Mouse (Mus musculus) liver, adult (tissue): ENCODE results near the gene Pnmal1.

Experiments used
- GATA4 ChIP-seq: IDR thresholded peaks from 2 replicates; pipeline ENCODE4 v1.6.1; 2014; ENCODE audit warnings: mild to moderate bottlenecking, low read length; ENCODE audit not compliant: insufficient replicate concordance

Gene Pnmal1

DNA sequence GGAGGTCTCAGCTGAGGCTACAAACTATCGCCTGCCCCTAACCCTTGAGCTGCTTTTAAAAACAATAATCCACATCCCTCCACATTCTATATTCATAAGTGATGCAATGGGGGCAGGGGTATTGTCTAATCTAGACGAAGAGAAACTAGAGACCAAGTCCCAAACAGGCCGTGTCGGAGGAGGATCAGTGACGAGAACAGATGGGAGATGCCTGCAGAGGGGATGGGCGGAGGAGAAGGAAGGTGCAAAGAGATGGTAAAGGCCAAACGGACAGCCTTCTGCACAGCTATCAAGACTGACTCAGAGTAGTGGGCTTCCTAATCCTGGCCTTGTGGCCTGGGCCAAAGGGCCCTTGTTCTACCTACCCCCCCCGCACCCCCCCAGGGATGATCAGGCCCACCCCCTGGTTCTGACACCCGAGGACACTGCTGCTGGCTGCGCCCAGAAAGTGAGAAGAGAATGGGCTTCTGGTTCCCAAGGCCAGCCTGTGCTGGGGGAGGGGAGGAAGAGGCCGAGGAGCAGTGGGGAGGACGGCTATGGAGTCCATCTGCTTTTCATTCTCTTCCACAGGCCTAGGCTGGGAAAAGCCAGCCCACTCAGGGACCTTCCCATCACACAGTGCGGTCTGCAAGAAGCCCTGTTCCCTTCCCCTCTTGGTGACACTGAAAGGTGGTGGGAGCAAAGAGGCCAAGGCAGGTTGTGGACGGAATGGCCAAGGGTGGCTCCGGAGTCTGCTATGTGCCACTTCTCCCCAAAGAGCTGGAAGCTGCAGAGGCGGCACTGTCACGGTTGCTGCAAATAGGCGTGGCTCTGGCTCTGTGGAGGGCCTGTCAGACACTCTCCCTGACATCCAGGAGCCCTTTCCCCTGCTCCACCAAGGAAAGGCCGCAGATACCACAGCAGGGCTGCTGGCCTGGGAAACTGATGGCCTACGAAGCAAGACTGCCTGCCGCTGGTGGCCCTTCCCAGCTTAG is 38.4 kb upstream of the Pnmal1 start:
- no peak for TF ChIP-seq GATA4

GRCm38 (mm10) chr7:16921881-16922335 is 37.6 kb upstream of the Pnmal1 start:
- TF ChIP-seq GATA4 = no peak

DNA sequence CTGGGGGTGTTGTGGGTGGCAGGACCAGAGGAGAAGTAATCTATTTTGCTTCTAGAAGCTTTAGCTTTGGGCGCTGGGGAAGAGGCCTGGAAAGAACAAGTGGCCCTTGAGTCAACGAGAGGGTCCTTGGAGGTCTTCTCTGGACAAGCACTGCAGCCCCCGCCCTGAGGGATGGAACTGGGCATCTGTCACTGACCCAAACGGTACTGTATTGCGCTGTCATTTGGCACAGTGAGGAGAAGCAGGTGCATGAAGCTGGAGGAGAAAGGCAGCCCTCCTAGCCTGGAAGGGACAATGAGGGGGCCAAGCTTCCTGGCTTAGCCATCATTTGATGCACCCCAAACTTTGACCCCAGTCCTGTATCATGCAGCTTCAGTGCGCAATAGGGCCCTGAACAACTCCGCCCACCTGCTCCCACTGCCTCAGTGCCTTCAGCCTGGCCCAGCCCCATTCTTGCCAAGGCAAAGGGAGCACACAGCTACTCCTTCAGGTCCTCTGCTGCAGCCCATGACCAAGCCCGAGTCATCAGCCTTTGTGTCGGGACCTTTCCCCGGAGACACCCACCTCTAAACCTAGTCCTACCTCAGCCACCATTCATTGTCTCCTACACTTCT is 37.0 kb upstream of the Pnmal1 start:
- no peak for TF ChIP-seq GATA4

DNA sequence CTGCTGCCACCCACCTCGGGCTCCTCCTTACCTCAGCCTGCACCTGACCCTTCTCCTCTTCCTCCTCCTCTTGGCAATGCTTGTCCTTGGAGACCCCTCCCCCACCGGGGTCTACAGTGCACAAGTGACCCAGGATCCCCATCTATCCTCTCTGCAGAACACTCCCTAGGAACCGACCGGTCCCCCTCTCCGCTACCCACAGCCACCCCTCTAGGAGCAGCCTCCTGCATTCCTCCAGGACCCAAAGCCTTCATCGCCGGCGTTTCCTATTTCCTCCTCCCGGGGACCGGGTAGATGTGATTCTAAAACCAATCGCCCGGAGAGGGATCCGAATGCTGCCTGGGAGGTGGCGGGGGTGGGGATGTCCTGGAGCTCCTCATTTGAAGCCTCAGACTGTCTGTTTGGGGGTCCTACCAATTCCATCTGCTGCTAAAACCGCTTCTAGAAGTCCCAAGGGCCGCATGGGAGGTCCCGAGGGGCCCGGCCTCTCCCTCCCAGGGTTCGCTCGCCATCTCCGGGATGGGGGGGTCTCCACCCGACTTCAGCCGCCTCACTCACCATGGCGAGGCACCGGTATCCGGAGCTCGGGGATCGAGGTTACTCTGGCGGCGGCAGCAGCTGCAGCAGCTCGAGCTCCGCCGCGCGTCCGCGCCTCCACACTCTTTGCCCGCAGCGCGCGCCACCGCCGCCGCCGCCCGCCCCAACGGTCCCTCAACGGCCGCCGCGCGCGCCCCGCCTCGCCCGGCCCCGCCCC is 36.0 kb upstream of the Pnmal1 start:
- no peak for TF ChIP-seq GATA4

DNA sequence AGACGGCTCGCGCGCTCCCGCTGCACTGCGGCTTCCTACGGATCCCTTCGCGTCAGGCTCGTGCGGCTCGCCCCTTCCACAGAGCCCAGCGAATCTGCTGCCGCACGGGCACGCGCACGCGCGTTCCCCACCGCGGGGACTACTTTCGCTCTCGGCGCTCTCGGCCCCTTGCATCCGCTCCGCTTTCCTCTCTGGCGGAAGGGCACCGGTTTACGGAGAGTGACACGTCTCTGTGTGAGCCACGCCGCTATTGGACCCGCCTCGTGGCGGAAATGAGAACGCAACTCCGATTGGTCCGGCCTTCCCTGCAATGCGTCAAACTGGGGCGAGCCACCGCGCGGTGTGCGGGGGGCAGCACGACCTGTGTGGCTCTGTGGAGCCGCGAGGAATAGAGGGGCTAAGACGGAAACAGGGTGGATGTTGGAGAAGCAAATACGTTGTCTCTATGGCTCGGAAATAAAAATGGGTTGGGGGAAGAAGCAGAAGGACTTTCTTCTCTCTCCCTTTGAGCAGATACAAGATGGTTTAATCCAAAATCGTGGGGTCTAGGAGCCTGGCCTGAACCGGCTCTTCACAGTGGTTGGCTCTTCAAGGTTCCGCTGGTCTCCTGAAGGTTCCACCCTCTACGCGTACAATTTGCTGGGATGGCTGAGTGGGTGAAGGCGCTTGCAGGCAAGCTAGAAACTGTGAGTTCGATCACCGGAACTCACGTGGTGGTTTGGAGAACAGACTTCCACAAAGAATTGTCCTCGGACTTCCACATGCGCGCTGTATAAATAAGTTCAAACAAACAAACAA is 35.2 kb upstream of the Pnmal1 start, which contains the start of gene Calm3:
Calm3 (minus strand) TSS at position 78 of the 798 bp plus-strand sequence.
- peak; percentile 51; the same call in 1 of the 2 replicates for TF ChIP-seq GATA4

GRCm38 (mm10) chr7:16928341-16928740 is 31.1 kb upstream of the Pnmal1 start:
- no peak for TF ChIP-seq GATA4

DNA sequence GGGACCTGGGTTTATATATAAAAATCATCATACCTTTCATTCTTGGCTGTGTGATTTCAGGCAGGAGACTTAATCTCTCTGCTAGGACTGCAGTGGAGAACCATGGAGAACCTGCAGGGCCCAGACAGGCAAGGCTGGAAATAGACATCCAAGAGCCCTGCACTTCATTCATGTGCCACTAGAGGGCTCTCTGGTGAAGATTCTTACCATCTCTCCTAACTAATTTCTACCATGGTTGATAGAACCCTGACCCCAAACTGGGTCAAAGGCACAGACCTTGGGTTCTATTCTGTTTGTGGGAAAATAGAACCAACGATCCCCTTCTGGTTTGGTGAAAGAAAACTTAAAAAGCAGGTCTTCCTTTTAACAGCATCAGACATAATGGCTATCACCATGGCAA is 28.6 kb upstream of the Pnmal1 start:
- no peak for TF ChIP-seq GATA4

DNA sequence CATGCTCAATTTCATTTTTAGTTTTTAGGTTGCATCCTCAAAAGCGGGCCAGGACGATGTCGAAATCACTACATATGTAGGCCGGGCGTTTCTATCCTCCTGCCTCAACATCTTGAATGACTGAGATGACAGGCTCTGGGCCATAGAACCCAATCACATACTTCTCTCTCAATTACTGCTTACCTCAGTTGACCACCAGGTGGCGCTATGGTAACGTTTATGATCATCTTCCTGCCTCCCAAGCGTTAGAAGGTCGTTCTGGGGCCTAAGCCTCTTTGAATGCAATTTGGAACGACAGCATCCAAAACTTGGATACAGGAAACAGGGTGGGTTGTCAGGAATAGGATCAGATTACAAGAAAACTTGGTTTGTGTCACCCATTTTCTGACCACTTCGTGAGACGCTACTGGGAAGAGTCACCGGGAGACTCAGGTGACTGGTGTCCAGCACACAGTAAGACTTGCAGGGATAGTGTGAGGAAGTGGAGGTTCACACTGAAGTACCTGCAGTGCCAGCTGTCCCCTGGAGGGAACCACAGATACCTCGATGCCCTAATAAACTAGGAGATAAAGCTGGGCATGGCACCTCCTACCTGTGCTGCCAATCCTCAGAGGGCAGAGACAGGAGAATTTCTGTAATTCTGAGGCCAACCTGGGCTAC is 27.4 kb upstream of the Pnmal1 start:
- TF ChIP-seq GATA4 = no peak

DNA sequence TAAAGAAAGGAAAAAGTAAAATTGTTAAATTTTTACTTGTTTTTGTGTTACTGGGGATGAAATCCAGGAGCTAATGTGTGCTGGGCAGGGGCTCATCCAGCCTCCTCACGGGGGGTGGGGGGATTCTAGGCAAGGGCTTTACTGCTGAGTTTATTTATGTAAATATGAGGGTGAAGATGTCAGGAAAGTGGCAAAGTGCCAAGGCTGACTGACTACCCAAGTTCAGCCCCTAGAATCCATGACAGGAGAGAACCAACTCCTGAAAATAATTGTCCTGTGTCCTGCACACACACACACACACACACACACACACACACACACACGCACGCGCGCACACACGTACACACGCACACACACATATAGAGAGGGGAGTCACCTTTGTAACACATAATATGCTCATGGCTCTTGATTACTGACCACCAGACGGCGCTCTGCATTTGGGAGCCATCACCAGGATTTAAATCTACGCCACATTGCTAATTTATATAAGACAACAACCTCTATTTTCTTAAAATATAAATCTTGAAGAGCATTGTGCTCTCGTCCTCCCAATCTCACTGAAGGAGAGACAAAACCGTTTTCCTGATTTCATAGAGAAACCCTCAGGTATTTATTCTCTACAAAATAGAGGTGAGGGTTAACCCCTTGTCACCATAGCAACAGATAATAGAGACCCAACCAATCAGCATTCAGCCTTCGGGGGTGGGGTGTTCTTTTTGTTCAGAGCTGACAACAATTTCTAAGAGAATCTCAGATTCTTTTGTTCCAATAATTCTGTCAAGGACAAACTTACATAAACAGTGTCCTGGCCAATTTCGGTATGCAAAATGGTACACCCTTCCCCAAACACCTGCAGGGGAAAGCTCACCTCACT is 26.5 kb upstream of the Pnmal1 start:
- no peak for TF ChIP-seq GATA4

DNA sequence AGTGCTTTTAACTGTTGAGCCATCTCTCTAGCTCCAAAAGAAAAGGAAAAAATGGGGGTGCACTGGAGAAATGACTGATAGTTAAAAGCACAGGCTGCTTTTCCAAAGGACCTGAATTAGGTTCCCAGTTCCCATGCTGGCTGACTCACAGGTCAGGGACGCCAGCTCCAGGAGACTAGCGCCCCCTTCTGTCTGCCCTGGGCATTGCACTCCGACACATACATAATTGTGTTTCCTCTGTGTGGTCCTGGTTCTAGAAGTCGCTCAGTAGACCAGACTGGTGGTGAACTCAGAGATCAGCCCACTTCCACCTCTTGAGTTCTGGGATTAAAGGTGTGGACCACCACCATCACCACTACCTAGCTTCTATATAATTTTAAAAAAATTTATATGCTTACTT is 22.2 kb upstream of the Pnmal1 start:
- TF ChIP-seq GATA4 = no peak

DNA sequence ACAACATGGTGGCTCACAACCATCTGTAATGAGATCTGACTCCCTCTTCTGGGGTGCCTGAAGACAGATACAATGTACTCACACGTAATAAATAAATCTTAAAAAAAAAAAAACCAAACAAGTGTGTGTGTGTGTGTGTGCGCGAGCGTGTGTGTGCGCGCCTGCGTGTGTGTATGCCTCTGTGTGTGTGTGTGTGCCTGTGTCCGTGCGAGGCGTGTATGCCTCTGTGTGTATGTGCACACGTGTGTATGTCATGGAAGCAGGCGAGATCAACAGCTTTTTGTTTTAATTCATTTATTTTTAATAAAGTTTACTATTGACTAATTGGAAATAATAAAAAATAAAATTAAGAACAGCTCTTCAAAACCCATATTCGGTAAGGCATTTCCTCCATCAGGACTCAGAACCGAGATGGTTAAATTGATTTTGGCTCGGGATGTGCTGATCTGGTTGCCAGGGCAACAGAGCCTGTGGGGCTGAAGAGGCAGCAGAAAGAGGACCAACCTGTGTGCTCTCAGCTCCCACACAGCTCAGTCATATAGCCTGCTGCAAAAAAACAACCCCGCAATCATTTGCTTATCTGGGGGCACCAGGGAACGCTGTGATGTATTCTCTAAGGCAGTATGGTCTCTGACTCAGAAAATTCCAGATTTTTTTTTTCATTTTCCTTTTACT is 21.2 kb upstream of the Pnmal1 start:
- no peak for TF ChIP-seq GATA4

DNA sequence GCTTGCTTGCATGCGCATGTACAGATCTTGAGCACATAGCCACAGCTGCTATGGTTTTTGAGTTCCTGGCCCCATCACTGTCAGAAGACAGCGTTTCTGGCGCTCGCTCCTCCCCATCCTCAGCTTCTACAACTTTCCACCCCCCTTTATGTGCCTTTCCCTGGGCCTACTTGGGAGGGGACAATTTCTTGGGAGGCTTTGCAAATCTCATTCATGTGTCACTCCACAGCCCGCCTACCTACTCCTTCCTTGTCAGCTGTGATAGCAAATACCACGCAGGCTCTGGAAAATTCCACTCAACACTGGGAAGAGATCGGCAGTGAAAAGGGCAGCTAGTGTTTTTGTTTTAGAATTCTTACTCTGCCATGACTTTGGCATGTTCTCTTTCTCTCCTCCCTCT is 19.2 kb upstream of the Pnmal1 start:
- TF ChIP-seq GATA4 = no peak

DNA sequence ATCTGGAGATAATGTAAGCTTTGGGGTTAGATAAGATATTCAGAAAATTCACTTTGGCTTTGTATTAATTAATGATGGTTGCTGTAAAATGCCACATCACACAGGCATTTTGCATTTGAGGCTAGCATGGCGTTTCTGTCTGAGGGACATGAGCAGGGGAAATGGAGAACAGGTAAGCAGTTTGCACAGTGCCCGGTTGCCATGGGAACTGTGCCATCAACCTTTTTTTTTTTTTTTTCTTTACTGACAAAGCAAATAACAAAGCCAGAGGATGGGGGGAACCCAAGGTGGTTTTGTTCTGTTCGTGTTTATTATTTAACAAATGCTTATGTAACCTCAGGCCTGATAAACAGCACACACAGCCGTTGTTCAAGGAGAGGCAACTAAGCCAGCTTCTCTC is 16.6 kb upstream of the Pnmal1 start:
- no peak for TF ChIP-seq GATA4
